Mouse (Mus musculus): Measurements from ENCODE around the gene 2310022A10Rik.

The 2310022A10Rik gene

GRCm38 (mm10) chr7:27552931-27553513 lies at the start of gene 2310022A10Rik, which contains the start of gene Pld3:
Gene 2310022A10Rik (plus strand): TSS chr7:27553233.
Gene Pld3 (minus strand): TSS chr7:27553218.
- in situ Hi-C loops (cut with MboI; ENCODE audit: unreplicated experiment in 2 of 2), result no loop called here

DNA sequence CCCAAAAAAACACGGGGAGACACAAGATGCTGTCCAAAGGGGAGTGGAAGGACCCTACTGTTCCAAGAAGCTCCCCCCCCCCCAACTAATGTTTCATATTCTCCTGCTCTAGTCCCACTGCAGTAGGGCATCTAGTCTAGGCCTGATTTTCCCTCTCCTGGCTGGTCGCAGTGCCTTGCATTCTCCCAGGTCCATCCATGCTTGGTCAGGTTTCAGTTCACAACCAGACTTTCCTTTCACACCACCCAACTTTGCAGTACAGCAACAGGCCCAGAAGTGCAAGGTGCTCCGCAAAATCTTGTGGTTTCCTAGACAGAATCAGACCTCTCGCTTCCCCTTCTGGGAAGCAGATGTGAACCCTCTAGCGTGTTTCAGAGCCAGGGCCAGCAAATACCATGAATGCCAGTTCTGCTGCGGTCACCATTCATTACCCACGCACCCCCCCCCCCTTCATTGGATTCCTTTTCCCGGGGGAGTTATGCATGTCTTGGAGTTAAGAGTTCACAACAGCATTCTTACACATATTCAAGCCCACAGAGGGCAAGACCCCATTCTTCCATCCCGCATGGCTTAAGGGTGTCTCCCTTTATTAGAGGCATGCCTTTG lies 46.2 kb upstream of the 2310022A10Rik start:
- in situ Hi-C loops (cut with MboI; ENCODE audit: unreplicated experiment in 2 of 2), result loop anchor here in 1 of 2 experiments (5.0 to 10.0 kb wide), 4 partner anchors 70 to 172 kb away; partner anchors contain the start of genes Akt2, Ltbp4 and Map3k10

DNA sequence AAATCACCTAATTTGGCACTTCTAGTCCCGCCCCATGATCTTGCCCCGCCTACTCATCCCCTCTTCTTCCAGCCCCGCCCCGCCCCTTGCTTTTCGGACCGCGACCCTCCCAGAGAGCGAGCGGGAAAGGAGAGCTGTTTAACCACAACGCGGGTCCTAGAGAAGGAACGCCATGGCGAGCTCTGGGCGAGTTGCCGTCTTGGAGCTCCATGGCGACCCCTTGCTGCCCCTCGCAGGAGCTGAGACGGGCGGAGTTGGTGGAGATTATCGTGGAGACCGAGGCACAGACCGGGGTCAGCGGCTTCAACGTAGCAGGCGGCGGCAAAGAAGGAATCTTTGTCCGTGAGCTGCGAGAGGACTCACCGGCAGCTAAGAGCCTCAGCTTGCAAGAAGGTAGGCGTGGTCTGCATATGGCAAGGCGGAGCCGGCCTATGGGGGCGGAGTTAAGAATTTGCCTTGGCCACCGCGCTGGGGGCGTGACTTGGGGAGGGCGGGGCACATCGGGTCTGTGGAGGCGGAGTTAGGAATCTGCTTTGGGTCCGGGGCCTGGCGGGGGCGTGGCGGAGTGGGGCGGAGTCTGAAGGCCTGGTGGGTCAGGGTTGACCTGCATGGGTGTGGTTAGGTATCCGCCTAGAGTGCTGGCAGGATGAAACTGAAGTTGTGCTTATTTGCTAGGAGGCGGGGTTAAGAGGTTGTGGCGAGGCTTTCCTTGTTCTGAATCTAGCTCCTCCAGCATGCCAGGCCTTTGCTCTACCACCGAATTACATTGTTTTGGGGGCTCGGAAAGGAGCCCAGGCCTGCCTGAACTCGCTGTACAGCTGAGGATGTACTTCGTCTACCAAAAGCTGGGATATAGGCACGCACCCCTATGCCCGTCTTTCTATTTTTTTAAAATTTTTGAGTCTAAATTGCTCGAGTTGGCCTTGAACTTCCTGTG lies 45.1 kb upstream of the 2310022A10Rik start:
- in situ Hi-C loops (cut with MboI; ENCODE audit: unreplicated experiment in 2 of 2), result loop anchor here in 1 of 2 experiments (5.0 to 10.0 kb wide), 4 partner anchors 71 to 173 kb away; partner anchors contain the start of genes Akt2, Ltbp4 and Map3k10

DNA sequence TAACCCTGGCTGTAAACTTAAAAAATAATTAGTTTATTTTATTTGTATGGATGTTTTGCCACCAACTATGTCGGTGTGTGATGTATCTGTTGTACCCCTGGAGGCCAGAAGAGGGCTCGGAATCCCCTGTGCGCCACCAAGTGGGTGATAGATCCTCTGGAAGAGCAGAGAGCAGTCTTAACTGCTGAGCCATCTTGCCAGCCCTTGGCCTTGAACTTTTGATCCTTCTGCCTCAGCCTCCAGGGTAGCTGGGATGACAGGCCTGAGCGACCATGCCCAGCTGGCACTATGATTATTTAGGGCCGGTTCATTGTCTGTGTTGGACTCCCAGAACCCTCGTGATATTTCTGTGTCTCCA lies 44.4 kb upstream of the 2310022A10Rik start:
- in situ Hi-C loops (cut with MboI; ENCODE audit: unreplicated experiment in 2 of 2), result loop anchor here in 1 of 2 experiments (5.0 to 10.0 kb wide), 4 partner anchors 71 to 174 kb away; partner anchors contain the start of genes Akt2, Ltbp4 and Map3k10

DNA sequence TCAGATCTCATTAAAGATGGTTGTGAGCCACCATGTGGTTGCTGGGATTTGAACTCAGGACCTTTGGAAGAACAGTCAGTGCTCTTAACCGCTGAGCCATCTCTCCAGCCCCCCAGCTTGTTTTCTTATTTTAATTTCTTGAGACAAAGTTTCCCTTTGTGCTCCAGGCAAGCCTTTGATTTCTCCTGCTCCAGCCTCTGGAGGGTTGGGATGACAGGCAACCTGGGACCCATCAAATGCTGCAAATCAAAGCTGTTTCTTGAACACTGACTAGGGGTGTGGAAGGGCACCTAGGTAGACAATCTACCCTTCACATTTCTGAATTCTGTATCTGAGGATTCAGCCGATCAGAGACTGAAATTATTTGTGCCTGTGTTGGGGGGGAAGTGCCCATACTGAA lies 42.2 kb upstream of the 2310022A10Rik start:
- in situ Hi-C loops (cut with MboI; ENCODE audit: unreplicated experiment in 2 of 2), result no loop called here

DNA sequence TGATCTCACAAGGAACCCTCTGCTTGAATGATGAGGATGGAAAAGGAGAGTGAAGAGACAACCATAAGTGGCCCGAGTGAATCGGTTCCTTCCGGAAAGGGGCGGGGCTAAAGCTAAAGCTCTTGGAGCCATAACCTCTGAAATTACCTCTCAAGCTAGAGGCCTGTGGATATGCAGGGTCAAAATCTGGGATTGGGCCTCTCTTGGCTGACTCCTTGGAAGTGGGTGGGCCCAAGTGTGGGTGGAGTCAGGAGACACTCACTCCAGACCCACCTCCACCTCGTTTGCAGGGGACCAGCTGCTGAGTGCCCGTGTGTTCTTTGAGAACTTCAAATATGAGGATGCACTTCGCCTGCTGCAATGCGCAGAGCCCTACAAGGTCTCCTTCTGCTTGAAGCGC lies 38.1 kb upstream of the 2310022A10Rik start:
- in situ Hi-C loops (cut with MboI; ENCODE audit: unreplicated experiment in 2 of 2), result no loop called here

GRCm38 (mm10) chr7:27518314-27518713 lies 34.7 kb upstream of the 2310022A10Rik start:
- in situ Hi-C loops (cut with MboI; ENCODE audit: unreplicated experiment in 2 of 2), result no loop called here

DNA sequence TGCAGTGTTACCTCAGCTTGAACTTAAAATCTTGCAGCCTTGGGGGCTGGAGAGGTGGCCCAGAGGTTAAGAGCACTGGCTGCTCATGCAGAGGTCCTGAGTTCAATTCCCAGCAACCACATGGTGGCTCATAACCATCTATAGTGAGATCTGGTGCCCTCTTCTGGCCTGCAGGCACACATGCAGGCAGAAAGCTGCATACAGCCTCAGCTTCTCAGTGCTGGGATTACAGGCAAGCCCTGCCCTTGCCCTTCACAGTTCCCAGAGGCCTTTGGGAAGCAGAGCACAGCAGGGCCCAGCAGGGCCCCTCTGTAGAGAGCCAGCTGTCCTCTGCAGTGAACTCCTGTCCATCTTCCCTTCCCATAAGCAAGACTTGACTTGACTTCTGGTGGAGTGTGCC lies 32.9 kb upstream of the 2310022A10Rik start:
- in situ Hi-C loops (cut with MboI; ENCODE audit: unreplicated experiment in 2 of 2), result loop anchor here (10.0 kb wide), 2 partner anchors 85 to 175 kb away; no protein-coding TSS in a partner anchor

DNA sequence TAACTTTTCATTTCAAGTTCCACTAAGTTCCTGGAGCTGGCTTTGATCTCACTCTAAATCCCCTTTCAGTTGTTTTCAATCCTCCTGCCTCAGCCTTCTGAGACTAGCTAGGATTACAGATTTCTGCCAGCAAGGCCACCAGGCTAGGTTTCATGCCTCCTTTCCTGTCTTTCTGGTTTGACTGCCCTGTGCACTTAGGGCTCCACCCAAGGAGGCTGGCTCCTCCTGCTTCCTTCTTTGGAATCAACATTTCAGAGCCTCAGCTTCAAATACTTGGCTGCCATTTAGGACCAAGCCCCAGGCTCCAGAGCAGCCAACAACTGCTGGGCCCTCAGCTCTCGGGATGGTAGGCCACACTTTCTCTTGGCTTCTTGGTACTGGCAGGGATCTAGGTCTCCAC lies 32.4 kb upstream of the 2310022A10Rik start:
- in situ Hi-C loops (cut with MboI; ENCODE audit: unreplicated experiment in 2 of 2), result loop anchor here (10.0 kb wide), 2 partner anchors 86 to 176 kb away; no protein-coding TSS in a partner anchor

DNA sequence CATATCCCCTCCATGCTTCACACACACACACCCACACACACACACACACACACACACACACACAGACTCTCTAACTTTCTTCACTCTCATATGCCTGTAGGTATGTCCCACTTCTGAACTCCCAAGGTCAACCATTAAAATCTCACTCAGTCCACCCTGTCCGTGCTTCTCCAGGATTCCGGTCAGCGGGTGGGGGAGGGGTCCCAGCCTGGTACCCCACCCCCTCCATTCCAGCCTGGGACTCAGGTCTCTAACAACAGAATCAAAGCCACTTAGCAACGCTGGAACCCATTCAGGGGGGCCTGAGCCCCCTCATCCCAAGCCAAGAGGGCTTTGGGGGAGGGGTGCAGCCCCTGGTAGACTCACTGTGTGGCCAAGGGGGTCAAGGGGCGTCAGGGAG lies 30.1 kb upstream of the 2310022A10Rik start, which contains the start of gene Hipk4:
TSS of gene Hipk4 (plus strand) at position 301 of the 400 bp plus-strand sequence.
- in situ Hi-C loops (cut with MboI; ENCODE audit: unreplicated experiment in 2 of 2), result loop anchor here (10.0 kb wide), 2 partner anchors 88 to 178 kb away; no protein-coding TSS in a partner anchor

DNA sequence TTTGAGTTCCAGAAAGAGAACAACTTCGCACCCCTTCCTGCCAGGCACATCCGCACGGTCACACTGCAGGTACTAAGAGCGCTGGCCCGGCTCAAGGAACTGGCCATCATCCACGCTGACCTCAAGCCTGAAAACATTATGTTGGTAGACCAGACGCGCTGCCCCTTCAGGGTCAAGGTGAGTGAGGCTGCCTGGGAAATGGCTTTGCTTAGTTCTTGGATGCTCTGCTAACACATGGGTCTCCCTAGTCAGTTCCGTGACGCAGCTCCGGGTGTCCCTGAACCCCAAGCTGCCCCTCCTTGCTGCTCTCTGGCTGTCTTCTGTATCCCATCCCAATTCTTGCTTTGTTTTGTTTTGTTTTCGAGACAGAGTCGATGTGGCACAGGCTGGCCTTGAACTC lies 29.2 kb upstream of the 2310022A10Rik start:
- in situ Hi-C loops (cut with MboI; ENCODE audit: unreplicated experiment in 2 of 2), result loop anchor here (10.0 kb wide), 2 partner anchors 89 to 179 kb away; no protein-coding TSS in a partner anchor

DNA sequence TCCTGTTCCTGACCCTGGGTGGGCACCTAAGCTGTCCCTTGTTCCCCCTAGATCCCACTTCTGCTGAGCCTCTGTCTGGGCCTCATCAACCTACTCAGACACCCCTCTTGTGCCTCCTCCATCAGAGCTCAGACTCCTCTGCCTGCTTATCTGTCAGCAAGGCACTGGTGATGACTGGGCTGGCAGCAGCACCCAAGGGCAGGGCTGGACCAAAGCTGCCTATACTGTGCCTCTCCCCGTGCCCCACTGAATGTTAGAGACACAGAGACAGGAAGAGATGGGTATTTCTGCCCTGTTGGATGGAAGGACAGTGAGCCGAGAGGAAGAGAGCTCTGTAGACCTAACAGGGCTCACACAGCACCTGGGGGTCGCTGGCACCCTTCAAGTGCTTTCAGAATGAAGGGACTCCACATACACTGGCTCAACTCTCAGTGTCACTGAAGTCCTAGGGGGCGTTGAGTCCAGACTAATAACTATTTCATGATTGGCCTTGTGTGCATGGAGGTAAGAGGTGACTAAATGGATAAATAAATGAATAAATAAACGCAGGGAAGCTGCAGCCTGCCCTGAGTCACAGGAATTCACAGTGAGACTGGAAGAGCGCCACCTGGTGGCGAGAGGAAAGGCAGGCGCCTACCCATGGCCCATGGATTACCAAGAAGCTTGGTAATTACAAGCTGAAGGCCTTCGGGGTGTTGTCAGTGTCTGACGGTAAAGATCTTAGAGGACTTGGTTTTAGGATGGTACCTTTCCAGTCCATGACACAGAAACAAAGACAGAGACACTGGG lies 26.8 kb upstream of the 2310022A10Rik start:
- in situ Hi-C loops (cut with MboI; ENCODE audit: unreplicated experiment in 2 of 2), result loop anchor here (5.0 to 10.0 kb wide), 3 partner anchors 91 to 189 kb away; partner anchors contain the start of gene Ltbp4 (in 1 of the 2)

GRCm38 (mm10) chr7:27529070-27529469 lies 24.0 kb upstream of the 2310022A10Rik start:
- in situ Hi-C loops (cut with MboI; ENCODE audit: unreplicated experiment in 2 of 2), result loop anchor here (5.0 to 10.0 kb wide), 3 partner anchors 94 to 192 kb away; partner anchors contain the start of gene Ltbp4 (in 1 of the 2)

- in situ Hi-C loops (cut with MboI; ENCODE audit: unreplicated experiment in 2 of 2), result no loop called here
Measured at GRCm38 (mm10) chr7:27530937-27531336, 22.1 kb upstream of the 2310022A10Rik start.

GRCm38 (mm10) chr7:27531707-27532106 lies 21.3 kb upstream of the 2310022A10Rik start:
- in situ Hi-C loops (cut with MboI; ENCODE audit: unreplicated experiment in 2 of 2), result no loop called here

DNA sequence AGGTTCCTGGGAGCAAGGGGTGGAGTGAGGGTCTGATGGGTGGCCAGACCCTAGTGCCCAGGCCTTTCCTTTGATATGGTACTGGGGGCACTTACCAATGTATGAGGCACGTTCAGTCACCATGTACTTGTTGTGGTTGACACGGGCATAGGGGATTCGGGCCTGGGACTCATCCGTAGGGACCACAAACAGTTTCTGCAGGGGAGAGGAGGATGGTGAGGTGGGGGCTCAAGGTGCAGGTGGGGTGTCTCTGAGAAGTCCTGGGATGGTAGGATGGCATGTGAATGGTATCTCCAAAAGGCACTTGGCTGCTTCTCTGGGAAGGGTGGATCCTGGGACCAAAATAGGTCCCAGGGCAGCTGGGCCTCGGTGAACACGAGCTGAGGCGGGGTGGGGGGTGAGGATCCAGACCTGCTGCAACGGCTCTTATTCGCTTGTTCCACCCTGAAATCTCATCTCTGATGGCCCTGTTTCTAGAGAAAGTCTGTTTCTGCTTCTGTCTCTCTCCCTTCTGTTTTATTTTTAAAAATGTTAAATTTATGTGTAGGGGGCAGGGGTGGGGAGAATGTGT lies 20.5 kb upstream of the 2310022A10Rik start:
- in situ Hi-C loops (cut with MboI; ENCODE audit: unreplicated experiment in 2 of 2), result no loop called here

- in situ Hi-C loops (cut with MboI; ENCODE audit: unreplicated experiment in 2 of 2), result loop anchor here in 1 of 2 experiments (5.0 kb wide), 1 partner anchor 42 kb away; no protein-coding TSS in a partner anchor
Measured at GRCm38 (mm10) chr7:27535386-27535785, 17.6 kb upstream of the 2310022A10Rik start.

DNA sequence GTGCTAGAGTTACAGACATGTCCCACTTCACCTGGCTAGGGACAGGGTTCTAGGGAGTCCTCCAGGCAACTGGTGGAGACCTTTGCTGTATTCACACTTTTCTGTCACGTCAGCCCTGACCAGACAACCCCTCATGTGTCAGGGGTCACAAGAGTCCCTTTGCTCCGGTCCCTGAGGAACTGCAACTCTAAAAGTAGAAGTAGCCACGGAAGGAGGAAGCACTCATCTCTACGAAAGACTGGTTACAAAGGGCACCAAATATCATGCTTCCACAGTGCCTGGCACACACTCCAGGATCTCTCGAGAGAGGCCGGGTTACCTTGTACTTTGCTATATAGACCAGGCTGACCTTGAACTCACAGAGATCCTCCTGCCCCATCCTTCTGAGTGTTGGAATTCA lies 16.4 kb upstream of the 2310022A10Rik start:
- in situ Hi-C loops (cut with MboI; ENCODE audit: unreplicated experiment in 2 of 2), result loop anchor here in 1 of 2 experiments (5.0 kb wide), 1 partner anchor 41 kb away; no protein-coding TSS in a partner anchor

DNA sequence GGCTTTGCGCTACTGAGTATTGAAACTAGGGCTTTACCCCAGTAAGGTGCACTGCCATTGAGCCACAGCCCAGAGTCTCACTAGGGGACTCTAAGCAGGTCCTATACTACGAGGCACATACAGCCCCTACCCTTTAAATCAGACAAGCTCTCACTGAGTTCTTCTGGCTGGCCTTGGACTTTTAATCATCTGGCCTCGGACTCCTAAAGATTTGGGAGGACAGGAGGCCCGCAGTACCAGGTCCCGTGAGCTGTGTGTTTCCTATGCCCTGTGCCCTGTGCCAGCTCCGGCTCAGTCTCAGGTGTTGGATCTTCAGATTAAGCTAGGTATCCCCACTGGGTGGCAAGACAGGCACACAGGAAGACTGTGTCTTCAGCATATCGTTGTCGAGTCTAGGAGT lies 15.0 kb upstream of the 2310022A10Rik start:
- in situ Hi-C loops (cut with MboI; ENCODE audit: unreplicated experiment in 2 of 2), result loop anchor here in 1 of 2 experiments (5.0 kb wide), 1 partner anchor 39 kb away; no protein-coding TSS in a partner anchor
